Mouse (Mus musculus) thymus, postnatal 4 days (tissue): ENCODE data around the gene Tmem218.

Experiments
- DNase-seq: peaks from one replicate; pipeline ENCODE4 v3.0.0; 2021

Tmem218 gene

GRCm38 (mm10) chr9:37232201-37233195, 24.5 kb downstream of the Tmem218 start:
- DNase-seq, result peak; percentile 55

GRCm38 (mm10) chr9:37235951-37236737, 28.1 kb downstream of the Tmem218 start:
- peak; percentile 61 for DNase-seq

GRCm38 (mm10) chr9:37242764-37243163, 34.7 kb downstream of the Tmem218 start:
- DNase-seq, result no peak

DNA sequence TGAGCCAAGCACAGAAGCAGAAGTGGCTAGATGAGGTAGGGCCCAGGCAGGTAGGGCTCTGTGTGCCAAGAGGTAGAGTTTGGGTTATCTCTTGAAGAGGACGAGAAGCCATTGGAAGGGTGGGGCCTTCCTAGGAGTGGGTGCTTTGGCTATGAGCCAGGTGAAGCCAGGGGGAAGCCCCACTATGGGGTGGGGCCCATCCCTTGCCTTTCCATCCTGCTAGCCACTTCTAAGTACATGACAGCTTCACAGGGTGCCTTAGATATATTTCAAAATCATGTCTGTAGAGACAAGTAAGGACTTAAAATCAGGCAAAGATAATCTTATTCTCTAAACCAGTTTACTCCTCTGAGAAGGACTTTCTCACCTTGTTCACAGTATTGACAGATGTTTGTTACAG, 36.6 kb downstream of the Tmem218 start:
- peak; percentile 36 for DNase-seq

DNA sequence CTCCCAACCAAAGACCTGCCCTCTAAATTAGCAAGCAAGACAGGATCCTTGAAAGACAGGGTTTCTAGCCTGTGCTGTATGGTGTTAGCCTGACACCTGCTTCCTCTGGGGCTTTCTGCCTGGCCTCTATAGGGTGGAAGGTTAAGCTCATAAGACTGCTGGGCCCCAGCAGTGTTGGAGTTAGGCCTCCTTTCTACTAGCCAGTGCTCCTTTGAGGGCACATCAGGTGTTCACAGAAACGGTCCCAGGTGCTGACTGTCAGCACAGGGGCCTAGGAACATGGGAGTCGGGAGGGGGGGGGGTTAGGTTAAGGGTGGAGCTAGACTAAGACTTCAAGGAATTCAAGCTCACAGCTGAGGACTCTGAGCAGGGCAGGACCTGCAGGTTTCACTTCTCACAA, 37.4 kb downstream of the Tmem218 start:
- peak; percentile 51 for DNase-seq

GRCm38 (mm10) chr9:37245810-37246209, 37.8 kb downstream of the Tmem218 start:
- DNase-seq, result no peak

GRCm38 (mm10) chr9:37247429-37247828, 39.4 kb downstream of the Tmem218 start:
- peak; percentile 45 for DNase-seq

DNA sequence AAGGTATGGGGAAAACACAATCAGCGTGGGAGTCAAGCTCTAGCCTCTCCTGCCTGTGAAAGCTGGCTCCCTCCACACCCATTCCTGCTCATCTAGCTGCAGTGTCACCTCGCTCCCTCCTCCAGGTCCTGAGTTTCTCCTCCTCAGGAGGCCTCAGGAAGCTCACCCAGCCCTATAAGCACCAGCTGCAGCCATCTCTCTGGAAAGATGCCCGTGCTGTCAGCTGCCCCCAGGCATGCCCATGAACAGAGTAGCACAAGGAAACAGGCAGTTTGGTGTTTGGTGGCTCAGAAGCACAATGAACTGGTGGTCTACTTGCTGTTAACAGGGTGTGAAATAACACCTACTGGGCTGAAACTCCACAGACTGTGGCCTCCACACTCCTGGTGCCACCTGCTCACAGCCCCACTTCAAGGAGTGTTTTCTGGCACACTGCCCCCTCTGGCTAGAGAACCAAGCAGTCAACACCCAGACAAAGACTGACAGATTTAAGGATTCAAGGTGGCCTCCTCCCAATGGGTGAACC, 40.4 kb downstream of the Tmem218 start:
- peak; percentile 73 for DNase-seq

GRCm38 (mm10) chr9:37249976-37250375, 42.0 kb downstream of the Tmem218 start:
- DNase-seq, result no peak

GRCm38 (mm10) chr9:37250631-37251030, 42.6 kb downstream of the Tmem218 start:
- no peak for DNase-seq

DNA sequence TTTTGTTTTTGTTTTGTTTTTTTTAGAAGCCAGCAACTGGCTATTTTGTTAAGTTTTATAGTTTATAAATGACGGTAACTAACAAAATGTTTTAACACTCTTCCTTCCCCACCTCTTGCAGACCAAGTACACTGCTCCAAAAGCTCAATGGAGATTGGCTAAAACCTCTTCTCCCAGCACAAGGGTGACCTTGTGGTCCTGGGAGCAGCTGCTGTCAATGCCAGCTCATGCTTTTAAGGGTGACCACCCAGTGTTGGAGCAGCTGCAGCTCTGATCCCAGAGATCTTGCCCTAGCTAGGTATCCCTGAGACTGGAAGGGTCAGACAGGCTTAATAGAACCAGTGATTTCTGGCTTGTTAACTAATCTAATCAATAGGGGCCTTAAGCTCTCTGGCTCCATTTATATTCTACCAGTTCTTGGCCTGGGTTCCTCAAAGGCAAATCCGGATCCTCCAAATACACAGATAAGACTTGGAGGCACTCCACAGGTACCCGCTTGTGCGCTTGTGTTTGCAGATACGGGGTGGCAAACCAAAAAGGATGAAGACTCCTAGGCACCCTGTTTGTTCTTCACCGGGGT, 46.6 kb downstream of the Tmem218 start:
- no peak for DNase-seq

- peak; percentile 81 for DNase-seq
Observed at GRCm38 (mm10) chr9:37255149-37255888, 47.3 kb downstream of the Tmem218 start, which contains the start of gene Slc37a2. Slc37a2 (minus strand) TSS chr9:37255738.

GRCm38 (mm10) chr9:37255889-37256225, 47.8 kb downstream of the Tmem218 start:
- DNase-seq, result peak; percentile 84

- DNase-seq, result no peak
Observed at GRCm38 (mm10) chr9:37266622-37267021, 58.6 kb downstream of the Tmem218 start.
